Mouse (Mus musculus) liver, embryonic 11.5 days (tissue): ENCODE results near the gene Nbas. TPM values are rescaled to one million over a fixed set of nuclear protein-coding genes. Genes with fewer than 3 reads are reported as not detected.

Source experiments
- ATAC-seq: fragments of 200-750 bp; cut with Nextera tagmentation; replicated peaks from 2 replicates; pipeline ENCODE4 v1.8.0; 2017; ENCODE audit warnings: moderate number of reproducible peaks, mild to moderate bottlenecking, moderate TSS enrichment, moderate library complexity; ENCODE audit not compliant: low FRiP score
- DNase-seq: peaks from one replicate; pipeline ENCODE4 v3.0.0-alpha.2; 2017; ENCODE audit warnings: low spot score
- H3K27ac ChIP-seq: fragments of 300-500 bp; sonication (generic); 2 replicates; pipeline ENCODE4 v1.5.1; 2014; ENCODE audit warnings: mild to moderate bottlenecking, low read depth, low read length, control low read depth
- H3K27me3 ChIP-seq: fragments of 300-500 bp; sonication (generic); replicated peaks from 2 replicates; pipeline ENCODE4 v1.6.1; 2014; ENCODE audit warnings: low read length, mixed read lengths; ENCODE audit not compliant: control insufficient read depth, insufficient read depth
- H3K36me3 ChIP-seq: fragments of 300-500 bp; sonication (generic); 2 replicates; pipeline ENCODE4 v1.6.1; 2014; ENCODE audit warnings: mild to moderate bottlenecking, low read length, moderate library complexity, mixed read lengths; ENCODE audit not compliant: control insufficient read depth, insufficient read depth
- H3K4me1 ChIP-seq: fragments of 300-500 bp; sonication (generic); replicated peaks from 2 replicates; pipeline ENCODE4 v1.6.1; 2014; ENCODE audit warnings: low read length, mixed read lengths; ENCODE audit not compliant: control insufficient read depth, insufficient read depth
- H3K4me2 ChIP-seq: fragments of 300-500 bp; sonication (generic); 2 replicates; pipeline ENCODE4 v1.6.1; 2014; ENCODE audit warnings: mild to moderate bottlenecking, control low read depth, moderate library complexity
- H3K4me3 ChIP-seq: fragments of 300-500 bp; sonication (generic); 2 replicates; pipeline ENCODE4 v1.5.1; 2014; ENCODE audit warnings: low read depth, low read length, control low read depth
- H3K9ac ChIP-seq: fragments of 300-500 bp; sonication (generic); 2 replicates; pipeline ENCODE4 v1.6.1; 2014; ENCODE audit warnings: low read depth, low read length, control low read depth
- H3K9me3 ChIP-seq: fragments of 300-500 bp; sonication (generic); 2 replicates; pipeline ENCODE4 v1.6.1; 2016; ENCODE audit warnings: low read length, inconsistent platforms, mixed read lengths; ENCODE audit not compliant: control insufficient read depth
- WGBS: fragments of 180-500 bp; shearing (Covaris S2); extraction: QIAGEN DNeasy Blood & Tissue Kit; methylation state at CpG from one replicate; pipeline ENCODE4 v1.1.7; 2014; 5-methylcytosine and 5-hydroxymethylcytosine counted together
- polyA plus RNA-seq: library from polyadenylated mRNA; unstranded; fragments of >200 nt; fragmentation: Nextera tagmentation; extraction: Ambion mirVana; gene quantifications from 2 replicates; pipeline ENCODE4 v1.2.1, GENCODE M21; 2014

Gene Nbas
- polyA plus RNA-seq: 13.3 and 13.6 TPM in 2 replicates

DNA sequence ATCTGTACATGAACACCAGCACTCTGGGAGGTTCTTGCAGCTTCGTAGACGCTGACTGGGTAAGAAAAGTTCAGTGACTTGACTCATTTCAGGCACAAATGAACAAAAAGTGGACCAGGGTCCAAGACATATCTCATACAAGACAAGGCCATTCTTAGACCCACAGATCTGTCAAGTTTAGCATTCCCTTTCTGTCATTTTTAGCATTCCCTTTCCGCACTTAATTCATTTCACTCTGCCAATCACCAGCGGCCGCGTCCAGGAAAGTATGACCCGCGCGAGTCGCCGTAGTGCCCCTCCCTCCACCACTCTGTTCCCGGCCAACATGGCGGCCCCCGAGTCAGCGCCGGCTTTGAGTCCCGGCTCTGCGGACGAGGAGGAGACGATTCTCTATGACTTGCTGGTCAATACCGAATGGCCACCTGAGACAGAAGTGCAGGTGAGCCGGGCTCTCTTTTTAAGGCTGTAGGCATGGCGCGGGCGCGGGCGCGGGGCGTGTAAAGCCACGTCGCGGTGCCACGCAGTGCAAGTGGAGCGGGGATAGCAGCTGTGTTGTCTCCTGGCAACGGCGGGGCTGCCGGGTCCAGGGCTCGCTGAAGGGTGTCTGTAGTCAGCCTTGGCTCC lies at the start of gene Nbas:
Gene Nbas, plus strand, starts transcription at position 308 of the 624 bp plus-strand sequence.
- H3K4me3 ChIP-seq: peak within 1 kb of the TSS; percentile 72
- peak within 1 kb of the TSS; percentile 75 for H3K9ac ChIP-seq
- peak within 1 kb of the TSS; percentile 86 for H3K4me2 ChIP-seq
- no peaks in the 10 kb centered on the region for H3K27me3 ChIP-seq
- no peaks in the 10 kb centered on the region for H3K9me3 ChIP-seq
- H3K4me1 ChIP-seq: peaks cover 9% of the 10 kb centered on the region
- H3K27ac ChIP-seq: no peak within 1 kb of the TSS
- peak; percentile 88 for ATAC-seq
- H3K36me3 ChIP-seq: no peaks in the 10 kb centered on the region; the same call in 1 of the 2 replicates
- DNase-seq: peak; percentile 87
- 5% methylated on average over 38 of the region's 38 CpGs for WGBS

GRCm38 (mm10) chr12:13242453-13242852 lies 26.5 kb upstream of the Nbas start:
- H3K27me3 ChIP-seq: no peaks in the 10 kb centered on the region
- ATAC-seq: no peak
- no peaks in the 10 kb centered on the region for H3K9me3 ChIP-seq
- no peak for DNase-seq
- H3K4me3 ChIP-seq: no peak overlapping the region
- no peak overlapping the region for H3K27ac ChIP-seq
- peaks cover 33% of the 10 kb centered on the region for H3K36me3 ChIP-seq
- peaks cover 2% of the 10 kb centered on the region; the same call in 1 of the 2 replicates for H3K4me1 ChIP-seq
- H3K4me2 ChIP-seq: no peak overlapping the region
- H3K9ac ChIP-seq: no peak overlapping the region

GRCm38 (mm10) chr12:13248691-13249572 lies 20.0 kb upstream of the Nbas start, which contains the start of gene Ddx1:
TSS of gene Ddx1 (minus strand) at chr12:13249213.
- DNase-seq (peak; percentile 84), ATAC-seq (peak; percentile 89)
- Histone ChIP-seq H3K4me1 (peaks cover 4% of the 10 kb centered on the region; the same call in 1 of the 2 replicates), H3K27me3 (no peaks in the 10 kb centered on the region), H3K4me2 (peak within 1 kb of the TSS; percentile 57), H3K9me3 (no peaks in the 10 kb centered on the region), H3K36me3 (peaks cover 3% of the 10 kb centered on the region; the same call in 1 of the 2 replicates), H3K9ac (peak within 1 kb of the TSS; percentile 87), H3K27ac (peak within 1 kb of the TSS; percentile 76; the same call in 1 of the 2 replicates), H3K4me3 (peak within 1 kb of the TSS; percentile 93)
- WGBS: 3% methylated on average over 58 of the region's 59 CpGs

DNA sequence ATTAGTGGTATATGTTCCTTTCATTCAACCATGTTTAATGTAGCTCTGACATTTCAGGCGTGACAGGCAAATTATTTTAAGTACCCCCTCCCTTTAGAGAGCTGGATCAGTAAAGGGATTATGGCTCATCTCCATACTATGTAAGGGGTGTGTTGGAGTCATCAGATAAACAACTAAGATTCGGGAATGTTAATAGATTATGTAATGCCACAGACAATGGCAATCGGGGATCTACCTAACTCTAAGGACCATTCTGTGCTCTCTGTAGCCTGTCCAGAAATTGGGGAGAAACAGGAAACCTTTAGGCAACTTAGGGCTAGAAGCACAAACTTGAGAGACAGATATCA lies 19.4 kb upstream of the Nbas start:
- Histone ChIP-seq H3K4me2 (peak overlapping the region; percentile 57), H3K4me1 (peaks cover 4% of the 10 kb centered on the region; the same call in 1 of the 2 replicates), H3K27me3 (no peaks in the 10 kb centered on the region), H3K9ac (peak overlapping the region; percentile 87; the same call in 1 of the 2 replicates), H3K27ac (no peak overlapping the region), H3K9me3 (no peaks in the 10 kb centered on the region), H3K36me3 (peaks cover under 1% of the 10 kb centered on the region; the same call in 1 of the 2 replicates), H3K4me3 (peak overlapping the region; percentile 93)
- 86% methylated on average over 3 of the region's 3 CpGs for WGBS
- no peak for DNase-seq
- 0 out of 2 replicates have a peak, but pooled peaks have one; percentile 1 for ATAC-seq

DNA sequence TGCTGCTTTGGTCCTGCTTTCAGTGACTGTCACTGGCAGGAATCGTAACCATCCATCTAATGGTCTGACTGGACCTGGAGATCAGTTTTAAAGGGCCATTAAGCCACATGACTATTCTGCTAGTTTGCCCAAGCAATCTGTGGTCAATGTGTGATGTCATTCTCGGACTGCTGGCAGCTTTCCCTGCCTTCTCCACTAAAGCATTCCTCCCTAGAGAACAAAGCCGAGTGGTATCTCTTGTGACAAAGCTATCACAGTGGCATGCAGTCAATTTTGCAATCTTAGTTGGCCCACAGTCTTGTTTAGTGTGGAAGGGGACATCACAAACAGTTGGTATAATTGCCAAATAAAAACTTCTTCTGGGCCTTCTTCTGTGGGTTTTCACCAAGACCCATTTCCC lies 13.9 kb upstream of the Nbas start:
- no peak for DNase-seq
- no peak overlapping the region for H3K4me2 ChIP-seq
- WGBS: 43% methylated on average over 3 of the region's 3 CpGs

GRCm38 (mm10) chr12:13255701-13256100 lies 13.2 kb upstream of the Nbas start:
- DNase-seq: no peak
- WGBS: 78% methylated on average over 2 of the region's 2 CpGs
- no peak for ATAC-seq

More for the DNA sequence above, 13.9 kb upstream of the Nbas start:
- Histone ChIP-seq H3K4me1 (no peaks in the 10 kb centered on the region), H3K36me3 (no peaks in the 10 kb centered on the region), H3K4me3 (no peak overlapping the region), H3K27me3 (peaks cover 4% of the 10 kb centered on the region; the same call in 1 of the 2 replicates), H3K9ac (no peak overlapping the region), H3K27ac (no peak overlapping the region), H3K9me3 (no peaks in the 10 kb centered on the region)
- ATAC-seq: no peak

DNA sequence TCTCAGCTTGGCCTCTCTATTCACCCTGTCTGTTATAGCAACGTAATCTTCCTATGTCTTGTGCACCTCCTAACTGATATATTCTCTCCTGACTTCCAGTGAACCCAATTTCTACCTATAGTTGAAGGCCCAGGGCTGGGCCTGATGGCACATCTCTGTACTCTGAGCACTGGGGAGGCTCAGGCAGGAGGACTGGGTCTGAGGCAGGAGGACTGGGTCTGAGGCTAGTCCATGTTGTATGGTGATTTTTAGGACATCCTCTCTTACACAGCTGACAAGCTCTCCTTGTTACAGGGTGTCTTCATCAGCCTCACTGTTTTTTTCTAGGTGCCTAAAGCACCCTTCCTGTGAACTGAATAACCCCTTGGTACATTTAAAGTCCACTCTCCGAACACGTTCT lies 521 bp upstream of the Nbas start:
- Histone ChIP-seq H3K36me3 (no peaks in the 10 kb centered on the region; the same call in 1 of the 2 replicates), H3K27me3 (no peaks in the 10 kb centered on the region), H3K9ac (peak overlapping the region; percentile 75), H3K4me3 (peak overlapping the region; percentile 72; the same call in 1 of the 2 replicates), H3K4me1 (peaks cover 9% of the 10 kb centered on the region), H3K4me2 (peak overlapping the region; percentile 54), H3K27ac (no peak overlapping the region), H3K9me3 (no peaks in the 10 kb centered on the region)
- DNase-seq (no peak), ATAC-seq (peak; percentile 38)
- WGBS: 43% methylated on average over 3 of the region's 3 CpGs

More at GRCm38 (mm10) chr12:13255701-13256100, 13.2 kb upstream of the Nbas start:
- Histone ChIP-seq H3K4me3 (no peak overlapping the region), H3K4me1 (no peaks in the 10 kb centered on the region), H3K27me3 (peaks cover 4% of the 10 kb centered on the region; the same call in 1 of the 2 replicates), H3K4me2 (no peak overlapping the region), H3K9me3 (no peaks in the 10 kb centered on the region), H3K27ac (no peak overlapping the region), H3K9ac (no peak overlapping the region), H3K36me3 (no peaks in the 10 kb centered on the region)

DNA sequence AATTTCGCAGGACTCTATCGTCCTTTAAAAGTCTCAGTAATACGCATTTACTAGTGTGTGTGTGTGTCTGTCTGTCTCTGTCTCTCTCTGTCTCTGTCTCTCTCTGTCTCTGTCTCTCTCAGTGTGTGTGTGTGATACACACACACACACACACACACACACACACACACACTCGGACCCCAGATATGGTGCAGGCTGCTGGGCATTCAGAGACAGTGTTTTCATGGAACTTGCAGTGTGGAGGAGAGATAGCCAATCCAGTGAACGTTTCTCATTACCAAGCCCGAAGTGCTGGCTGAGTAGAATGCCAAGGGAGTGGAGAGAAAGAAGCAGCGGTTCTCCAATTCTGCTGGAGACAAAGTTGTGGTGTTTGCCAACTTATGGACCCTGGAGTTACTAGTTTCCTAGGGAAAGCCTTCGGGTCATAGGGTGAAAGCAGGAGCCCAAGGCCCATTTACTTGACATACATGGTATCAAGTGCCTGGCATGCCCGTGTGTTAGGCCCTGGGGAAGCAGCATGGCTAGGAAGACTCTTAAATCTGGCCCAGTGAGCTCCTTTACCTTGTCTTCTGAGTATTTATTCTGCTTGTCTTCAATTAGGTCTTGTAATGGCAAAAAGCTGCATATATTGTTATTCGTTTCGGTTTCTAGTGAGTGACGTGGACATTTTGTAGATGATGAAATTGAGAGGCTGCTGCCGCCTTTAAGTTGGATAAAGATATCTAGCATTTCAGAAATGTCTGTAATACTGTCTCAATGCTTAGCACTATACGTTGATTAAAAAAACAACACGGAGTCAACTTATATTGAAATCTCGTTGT lies 847 bp downstream of the Nbas start:
- 44% methylated on average over 16 of the region's 16 CpGs for WGBS
- Histone ChIP-seq H3K27ac (no peak overlapping the region), H3K36me3 (no peaks in the 10 kb centered on the region; the same call in 1 of the 2 replicates), H3K27me3 (no peaks in the 10 kb centered on the region), H3K4me3 (peak overlapping the region; percentile 72), H3K9ac (peak overlapping the region; percentile 75), H3K9me3 (no peaks in the 10 kb centered on the region), H3K4me2 (peak overlapping the region; percentile 86), H3K4me1 (peaks cover 9% of the 10 kb centered on the region)
- DNase-seq: no peak
- ATAC-seq: peak; percentile 57
